Mouse (Mus musculus): ENCODE data around the gene Otud6a. TPM values are rescaled to one million over a fixed set of nuclear protein-coding genes. Genes with fewer than 3 reads are reported as not detected.

Otud6a gene
- polyA plus RNA-seq (2012; rRNA removed) = 0.09 TPM in 1 of 2 replicates, not detected in the other

DNA sequence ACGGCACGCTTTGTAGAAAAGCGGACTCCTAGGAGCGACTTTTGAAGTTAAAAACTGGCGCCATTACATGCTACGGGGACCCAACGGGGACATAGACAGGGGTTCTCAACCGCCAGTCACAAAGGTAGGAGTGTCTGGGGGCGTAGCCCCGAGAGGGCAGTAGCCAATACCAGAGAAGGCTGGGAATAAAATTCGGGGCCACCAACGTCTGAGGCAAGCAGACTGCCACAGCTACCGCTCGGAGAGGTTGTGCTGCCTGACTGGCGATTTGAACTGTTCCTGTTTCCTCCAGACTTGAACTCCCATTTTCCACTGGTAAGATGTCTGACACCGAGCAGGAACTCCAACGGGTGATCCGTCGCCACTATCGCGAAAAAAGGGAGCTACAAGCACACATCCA lies at the start of gene Otud6a:
Otud6a (plus strand) TSS at position 321 of the 400 bp plus-strand sequence.

DNA sequence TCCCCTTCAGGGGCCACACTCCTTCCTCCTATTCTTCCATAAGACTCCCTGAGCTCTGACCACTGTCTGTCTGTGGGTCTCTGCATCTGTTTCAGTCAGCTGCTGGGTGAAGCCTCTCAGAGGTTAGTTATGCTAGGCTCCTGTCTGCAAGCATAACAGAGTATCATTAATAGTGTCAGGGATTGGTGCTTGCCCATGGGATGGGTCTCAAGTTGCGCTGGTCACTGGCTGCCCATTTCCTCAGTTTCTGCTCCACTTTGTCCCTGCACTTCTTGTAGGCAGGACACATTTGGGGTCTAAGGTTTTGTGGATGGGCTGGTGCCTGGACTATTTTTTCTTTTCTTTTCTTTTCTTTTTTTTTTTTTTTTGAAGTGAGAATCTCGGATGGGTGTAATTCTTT lies 13.8 kb downstream of the Otud6a start, which contains the start of gene Awat2:
Awat2 (minus strand) TSS at position 101 of the 400 bp plus-strand sequence.

Other genes with a start within 250 kb of the Otud6a start
- gene Awat2, start 13.7 kb downstream of the Otud6a start, polyA plus RNA-seq (2012; rRNA removed) = 0.10 and 0.12 TPM in 2 replicates
- gene Igbp1, start 65.3 kb downstream of the Otud6a start, polyA plus RNA-seq (2012; rRNA removed) = 48.6 and 51.5 TPM in 2 replicates
- 0.03 TPM in 1 of 2 replicates, not detected in the other for gene Dgat2l6, start 95.8 kb downstream of the Otud6a start, polyA plus RNA-seq (2012; rRNA removed)
- not detected in 2 replicates for gene Awat1, start 143.2 kb downstream of the Otud6a start, polyA plus RNA-seq (2012; rRNA removed)
- 0.04 TPM in 2 replicates for gene P2ry4, start 165.9 kb downstream of the Otud6a start, polyA plus RNA-seq (2012; rRNA removed)
- gene Arr3, start 176.5 kb downstream of the Otud6a start, polyA plus RNA-seq (2012; rRNA removed) = 0.04 TPM in 1 of 2 replicates, not detected in the other
- 3.9 and 5.0 TPM in 2 replicates for gene Kif4, start 196.7 kb downstream of the Otud6a start, polyA plus RNA-seq (2012; rRNA removed)
- 40.0 and 45.7 TPM in 2 replicates for gene Pdzd11, start 197.6 kb downstream of the Otud6a start, polyA plus RNA-seq (2012; rRNA removed)